Mouse (Mus musculus) left cerebral cortex, postnatal 25 days (tissue): ENCODE results near the gene Stxbp4. TPM values are rescaled to one million over a fixed set of nuclear protein-coding genes. Genes with fewer than 3 reads are reported as not detected.

Experiments used
- DNase-seq, 2 experiments: peaks; one replicate each; pipeline ENCODE4 v3.0.0; 2022; ENCODE audit warnings: low spot score in 2 of 2, mixed read lengths in 1 of 2
- intact Hi-C: fragments of 180-260 bp; cut with DNase I; formaldehyde crosslinking; loops from one replicate; pipeline ENCODE4 v1.15.1; 2025
- total RNA-seq, 2 experiments: library from RNA; stranded (reverse); gene quantifications; 2 replicates each; pipeline ENCODE4 v1.2.3; 2021

Gene Stxbp4
- total RNA-seq, 2 experiments from 2014 or later, result 11.2 to 12.2 TPM

GRCm38 (mm10) chr11:90489166-90489565 lies 148.7 kb downstream of the Stxbp4 start:
- intact Hi-C loops, result no loop called here
- DNase-seq, result no peak

DNA sequence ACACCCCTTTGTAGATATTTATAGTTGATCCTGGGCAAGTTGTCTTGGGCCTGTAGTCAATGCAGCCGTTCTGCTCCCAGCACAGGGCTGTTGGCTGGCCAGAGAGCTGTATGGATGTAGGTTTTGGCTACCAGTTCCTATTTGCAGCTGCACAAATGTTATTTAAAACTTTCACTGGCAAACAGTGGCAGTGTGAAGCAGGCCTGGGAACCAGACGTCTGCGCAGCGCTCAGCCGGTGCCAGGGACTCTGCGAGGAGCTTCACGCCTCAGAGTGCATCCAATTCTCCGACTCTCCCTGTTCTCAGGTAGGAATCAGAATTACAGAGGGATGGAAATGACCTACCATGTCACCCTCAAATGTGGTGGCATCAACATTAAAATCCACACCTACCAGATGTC lies 150.2 kb downstream of the Stxbp4 start:
- intact Hi-C loops, result no loop called here
- no peak for DNase-seq

GRCm38 (mm10) chr11:90484750-90485637 lies 152.9 kb downstream of the Stxbp4 start:
- DNase-seq, result no peak
- intact Hi-C loops, result no loop called here

- intact Hi-C loops, result no loop called here
These were observed 154.1 kb downstream of the Stxbp4 start for GRCm38 (mm10) chr11:90483766-90484165.

DNA sequence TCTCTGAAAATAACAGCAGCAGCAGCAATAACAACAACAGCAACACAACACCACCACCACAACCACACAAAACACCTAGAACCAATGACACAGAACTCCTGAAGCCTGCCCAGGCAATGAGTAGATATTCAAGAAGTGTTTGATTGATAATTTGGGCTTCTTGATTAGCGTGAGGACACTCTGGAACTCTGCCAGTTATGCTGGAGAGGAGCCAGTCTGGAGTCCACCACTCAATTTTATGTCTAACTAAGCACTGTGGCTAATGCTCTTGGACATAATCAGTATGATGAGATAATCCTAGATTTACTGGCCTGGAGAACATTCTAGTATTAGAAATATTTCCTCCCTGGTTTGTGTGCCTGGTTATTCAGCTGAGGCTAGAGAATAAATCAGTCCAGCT lies 156.1 kb downstream of the Stxbp4 start:
- DNase-seq, result no peak
- intact Hi-C loops, result no loop called here

More at GRCm38 (mm10) chr11:90483766-90484165, 154.1 kb downstream of the Stxbp4 start:
- DNase-seq, result no peak

DNA sequence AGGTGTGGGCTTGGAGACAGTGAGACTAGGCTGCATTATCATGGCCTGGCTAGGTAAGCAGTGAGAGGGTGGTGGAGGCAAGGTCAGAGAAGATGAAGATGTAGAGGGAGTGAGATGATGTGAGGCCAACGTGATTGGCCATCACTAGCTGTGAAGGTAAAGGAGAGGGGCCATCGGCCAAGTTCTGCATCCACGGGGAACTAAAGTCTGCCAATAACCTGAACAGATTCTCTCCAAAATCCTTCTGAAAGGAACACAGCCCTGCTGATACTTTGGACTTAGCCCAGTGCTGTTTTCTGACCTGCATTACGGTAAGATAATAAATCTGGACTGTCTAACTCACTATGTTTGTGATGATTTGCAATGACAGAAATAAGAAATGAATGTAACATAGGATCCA lies 167.6 kb downstream of the Stxbp4 start:
- no peak for DNase-seq
- intact Hi-C loops, result no loop called here

GRCm38 (mm10) chr11:90464046-90464595 lies 173.8 kb downstream of the Stxbp4 start:
- intact Hi-C loops, result no loop called here
- DNase-seq, result no peak

- intact Hi-C loops, result no loop called here
- no peak for DNase-seq
These were observed 177.4 kb downstream of the Stxbp4 start for GRCm38 (mm10) chr11:90460458-90460857.

DNA sequence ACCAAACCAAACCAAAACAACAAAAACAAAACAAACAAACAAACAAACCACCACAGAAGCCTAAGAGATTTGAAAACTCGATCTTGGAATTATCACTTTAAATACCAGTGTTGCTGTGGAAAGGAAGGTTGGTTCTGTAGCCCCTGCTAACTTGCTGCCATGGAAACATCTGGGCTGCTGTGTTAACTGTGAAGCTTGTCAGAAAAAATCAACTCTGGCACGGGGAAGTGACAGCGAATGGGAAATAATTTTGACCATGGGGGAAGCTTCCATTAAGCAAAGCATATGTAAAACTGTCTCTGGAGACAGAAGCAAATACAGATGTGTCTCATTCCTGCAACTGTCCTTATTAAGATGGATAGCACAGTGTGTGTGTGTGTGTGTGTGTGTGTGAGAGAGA lies 185.8 kb downstream of the Stxbp4 start:
- intact Hi-C loops, result no loop called here
- DNase-seq, result no peak

DNA sequence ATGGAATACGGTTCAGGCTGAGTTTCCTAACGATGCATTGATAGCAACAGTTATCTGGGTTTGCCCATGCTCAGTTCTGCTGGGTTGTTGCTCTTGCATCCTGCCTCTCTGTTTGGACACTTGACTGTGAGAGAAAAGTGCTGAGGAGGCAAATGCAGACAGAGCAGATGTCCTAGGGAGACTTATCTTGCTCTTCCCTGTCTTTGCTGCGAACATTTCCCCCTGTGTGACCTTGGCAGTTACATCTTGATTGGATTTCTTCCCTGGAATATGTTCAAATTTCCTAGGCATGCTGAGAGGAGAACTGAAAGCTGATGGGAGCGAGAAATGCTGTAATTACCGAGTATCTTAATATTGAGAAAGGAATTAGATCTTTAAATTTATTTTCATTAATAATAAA lies 186.4 kb downstream of the Stxbp4 start:
- intact Hi-C loops, result no loop called here
- no peak for DNase-seq

- intact Hi-C loops, result no loop called here
- DNase-seq, result no peak
These were observed 195.4 kb downstream of the Stxbp4 start for GRCm38 (mm10) chr11:90442462-90442861.

GRCm38 (mm10) chr11:90440851-90441250 lies 197.0 kb downstream of the Stxbp4 start:
- intact Hi-C loops, result no loop called here
- no peak for DNase-seq

- intact Hi-C loops, result no loop called here
These were observed 199.1 kb downstream of the Stxbp4 start for GRCm38 (mm10) chr11:90438768-90439167.

More at GRCm38 (mm10) chr11:90438768-90439167, 199.1 kb downstream of the Stxbp4 start:
- no peak for DNase-seq

Other genes starting within 250 kb of the Stxbp4 start
- gene Hlf, start 247.2 kb downstream of the Stxbp4 start, total RNA-seq, result 100 to 1,000 TPM; 112 to 117 TPM
- 10 to 100 TPM; 30.3 to 35.0 TPM for gene Cox11, start 89 bp upstream of the Stxbp4 start, total RNA-seq
- 10 to 100 TPM; 24.9 to 30.6 TPM for gene Tom1l1, start 50.3 kb upstream of the Stxbp4 start, total RNA-seq